Mouse (Mus musculus) heart, embryonic 16.5 days (tissue): ENCODE measurements around the gene Frrs1l. TPM values are rescaled to one million over a fixed set of nuclear protein-coding genes. Genes with fewer than 3 reads are reported as not detected.

Experiments
- ATAC-seq: fragments of 200-750 bp; cut with Nextera tagmentation; replicated peaks from 2 replicates; pipeline ENCODE4 v1.8.0; 2017; ENCODE audit warnings: moderate number of reproducible peaks; ENCODE audit not compliant: insufficient read depth, low FRiP score; ENCODE audit errors: extremely low read depth
- H3K27ac ChIP-seq: fragments of 300-500 bp; sonication (generic); 2 replicates; pipeline ENCODE4 v1.5.1; 2014; ENCODE audit warnings: mild to moderate bottlenecking, low read length, control low read depth, moderate library complexity
- H3K27me3 ChIP-seq: fragments of 300-500 bp; sonication (generic); 2 replicates; pipeline ENCODE4 v1.6.1; 2014; ENCODE audit warnings: low read length, mixed read lengths; ENCODE audit not compliant: control insufficient read depth, insufficient read depth
- H3K36me3 ChIP-seq: fragments of 300-500 bp; sonication (generic); 2 replicates; pipeline ENCODE4 v1.6.1; 2014; ENCODE audit not compliant: control insufficient read depth, insufficient read depth
- H3K4me1 ChIP-seq: fragments of 300-500 bp; sonication (generic); 2 replicates; pipeline ENCODE4 v1.6.1; 2014; ENCODE audit warnings: low read length, mixed read lengths; ENCODE audit not compliant: control insufficient read depth, insufficient read depth
- H3K4me2 ChIP-seq: fragments of 300-500 bp; sonication (generic); 2 replicates; pipeline ENCODE4 v1.6.1; 2014; ENCODE audit warnings: low read depth, mild to moderate bottlenecking, control low read depth, low read length
- H3K4me3 ChIP-seq: fragments of 300-500 bp; sonication (generic); 2 replicates; pipeline ENCODE4 v1.5.1; 2014; ENCODE audit warnings: mild to moderate bottlenecking, control low read depth, low read length
- H3K9ac ChIP-seq: fragments of 300-500 bp; sonication (generic); 2 replicates; pipeline ENCODE4 v1.6.1; 2014; ENCODE audit warnings: low read length, control low read depth
- H3K9me3 ChIP-seq: fragments of 300-500 bp; sonication (generic); replicated peaks from 2 replicates; pipeline ENCODE4 v1.6.1; 2016; ENCODE audit warnings: low read length; ENCODE audit not compliant: control insufficient read depth
- WGBS: fragments of 180-500 bp; shearing (Covaris S2); extraction: QIAGEN DNeasy Blood & Tissue Kit; methylation state at CpG from one replicate; pipeline ENCODE4 v1.1.7; 2014; 5-methylcytosine and 5-hydroxymethylcytosine counted together
- polyA plus RNA-seq: library from polyadenylated mRNA; unstranded; fragments of >200 nt; fragmentation: Nextera tagmentation; extraction: Ambion mirVana; gene quantifications from 2 replicates; pipeline ENCODE4 v1.2.1, GENCODE M21; 2015

Gene Frrs1l
- polyA plus RNA-seq, 1 experiment from 2014 or later, result 0.14 TPM

DNA sequence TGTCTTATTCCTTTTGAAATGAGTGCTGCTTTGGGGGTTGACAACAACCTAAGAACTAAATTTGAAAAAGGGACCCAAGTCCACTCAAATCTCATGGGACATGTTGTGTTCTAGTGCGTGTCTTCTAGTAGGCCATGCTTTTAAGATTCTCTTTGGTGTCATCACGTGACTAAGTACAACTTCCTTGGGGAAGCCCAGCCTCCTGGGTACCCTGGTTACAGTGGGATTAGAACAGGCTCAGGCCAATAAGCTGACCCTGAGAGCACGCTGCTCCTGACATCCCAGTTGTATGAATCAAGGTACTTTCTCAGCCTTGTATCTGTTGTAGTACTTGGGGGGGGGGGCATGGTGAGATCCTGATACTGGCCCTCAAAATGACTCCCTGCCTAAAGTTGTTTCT lies 38.5 kb downstream of the Frrs1l start:
- WGBS, result 85% methylated on average over 3 of the region's 3 CpGs
- Histone ChIP-seq H3K36me3 (no peaks in the 10 kb centered on the region), H3K4me1 (peaks cover 8% of the 10 kb centered on the region), H3K27me3 (no peaks in the 10 kb centered on the region), H3K4me3 (no peak overlapping the region), H3K4me2 (no peak overlapping the region), H3K27ac (no peak overlapping the region), H3K9ac (no peak overlapping the region), H3K9me3 (no peaks in the 10 kb centered on the region)
- no peak for ATAC-seq

DNA sequence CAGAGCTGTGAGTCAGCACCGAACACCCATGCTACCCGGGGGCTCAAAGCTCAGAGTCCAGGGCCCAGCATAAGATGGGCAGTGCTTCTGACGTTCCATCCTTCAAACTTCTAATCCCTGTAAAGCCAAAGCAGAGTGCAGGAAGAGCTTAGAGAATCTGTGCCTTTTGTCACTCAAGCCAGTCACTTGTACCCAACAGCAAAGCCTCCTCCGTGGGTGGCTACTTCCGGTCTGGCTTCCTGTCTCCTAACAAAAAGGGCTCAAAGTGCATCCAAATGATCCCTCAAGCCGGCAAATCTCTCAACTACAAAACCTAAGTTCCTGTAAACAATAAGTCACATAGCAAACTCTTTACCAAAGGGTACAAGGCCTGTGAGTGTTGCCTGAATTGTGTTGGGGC lies 40.7 kb downstream of the Frrs1l start:
- Histone ChIP-seq H3K4me2 (no peak overlapping the region), H3K9me3 (no peaks in the 10 kb centered on the region), H3K27me3 (no peaks in the 10 kb centered on the region), H3K9ac (no peak overlapping the region), H3K36me3 (no peaks in the 10 kb centered on the region), H3K4me1 (peaks cover 15% of the 10 kb centered on the region), H3K4me3 (no peak overlapping the region), H3K27ac (peak overlapping the region; percentile 18; the same call in 1 of the 2 replicates)
- no peak for ATAC-seq
- 63% methylated on average over 6 of the region's 6 CpGs for WGBS

DNA sequence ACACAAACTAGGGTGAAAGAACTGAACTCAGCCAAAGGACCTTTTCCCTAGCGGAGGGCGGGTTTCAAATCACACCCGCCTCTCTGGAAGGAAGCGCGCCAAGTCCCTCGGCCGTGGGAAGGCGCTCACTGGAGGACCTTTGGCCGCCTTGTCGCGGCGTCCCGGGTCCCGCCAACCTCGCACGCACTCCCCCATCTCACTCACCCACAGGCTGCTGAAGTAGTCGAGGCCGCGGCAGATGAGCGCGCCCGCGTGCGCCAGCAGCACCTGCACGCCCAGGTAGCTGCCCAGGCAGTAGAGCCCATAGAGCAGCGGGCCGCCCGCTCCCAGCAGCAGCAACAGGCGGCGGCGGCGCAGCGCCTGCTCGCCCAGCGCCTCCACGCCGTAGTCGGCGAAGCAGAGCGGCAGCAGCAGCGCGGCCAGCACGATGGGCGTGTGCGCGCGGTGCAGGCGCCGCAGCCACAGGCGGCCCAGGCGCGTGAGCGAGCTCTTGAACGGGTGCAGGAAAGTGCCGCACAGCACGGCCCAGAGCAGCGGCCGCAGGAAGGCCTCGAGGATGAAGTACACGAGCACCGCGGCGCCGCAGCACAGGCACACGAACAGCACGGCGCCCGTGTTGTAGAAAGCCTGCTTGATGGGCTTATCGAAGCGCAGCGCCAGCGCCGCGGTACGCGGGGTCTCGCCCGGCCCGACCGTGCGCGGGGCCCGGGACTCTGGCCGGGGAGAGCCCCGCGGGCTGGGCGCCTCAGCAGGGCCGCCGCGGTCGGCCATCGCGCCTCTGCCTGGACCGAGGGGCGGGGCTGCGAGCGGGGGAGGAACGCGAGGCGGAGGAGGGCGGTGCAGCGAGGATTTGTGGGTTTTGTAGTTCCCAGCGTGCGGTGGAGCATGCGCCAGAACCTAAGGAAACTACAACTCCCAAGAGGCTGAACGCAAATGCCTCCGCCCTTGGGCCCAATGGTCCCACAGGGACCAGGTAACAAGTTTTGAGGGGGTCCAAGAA lies 43.2 kb downstream of the Frrs1l start, which contains the start of gene Tmem245:
Tmem245 (minus strand) TSS at position 797 of the 1,000 bp plus-strand sequence.
- Histone ChIP-seq H3K4me3 (peak within 1 kb of the TSS; percentile 96), H3K9me3 (no peaks in the 10 kb centered on the region), H3K27ac (peak within 1 kb of the TSS; percentile 94), H3K27me3 (no peaks in the 10 kb centered on the region), H3K36me3 (no peaks in the 10 kb centered on the region), H3K4me2 (peak within 1 kb of the TSS; percentile 81), H3K4me1 (peaks cover 39% of the 10 kb centered on the region), H3K9ac (peak within 1 kb of the TSS; percentile 96)
- WGBS, result under 1% methylated on average over 107 of the region's 107 CpGs
- peak; percentile 93 for ATAC-seq

DNA sequence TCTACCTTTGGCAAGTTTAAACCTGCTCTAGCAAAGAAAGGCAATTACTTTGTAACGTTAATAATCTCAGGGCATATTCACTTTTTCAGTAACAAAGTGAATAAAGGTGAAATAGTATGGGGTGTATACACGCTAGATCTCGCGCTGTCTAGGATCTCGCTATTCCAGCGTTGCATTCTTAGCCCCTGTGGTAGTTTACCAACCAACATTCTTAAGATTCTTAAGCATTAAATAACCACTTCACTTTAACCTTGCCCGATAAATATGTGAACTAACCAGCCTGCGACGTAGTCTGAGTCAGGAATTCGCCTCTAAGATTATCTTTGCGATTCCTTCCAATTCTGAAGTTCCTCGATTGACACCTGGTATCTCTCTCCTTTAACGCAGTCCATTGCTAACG lies 44.0 kb downstream of the Frrs1l start:
- Histone ChIP-seq H3K4me3 (peak overlapping the region; percentile 96), H3K36me3 (no peaks in the 10 kb centered on the region), H3K4me2 (peak overlapping the region; percentile 81), H3K27me3 (no peaks in the 10 kb centered on the region), H3K9ac (peak overlapping the region; percentile 96), H3K9me3 (no peaks in the 10 kb centered on the region), H3K4me1 (peaks cover 39% of the 10 kb centered on the region), H3K27ac (peak overlapping the region; percentile 94)
- no peak for ATAC-seq
- 1% methylated on average over 14 of the region's 14 CpGs for WGBS

DNA sequence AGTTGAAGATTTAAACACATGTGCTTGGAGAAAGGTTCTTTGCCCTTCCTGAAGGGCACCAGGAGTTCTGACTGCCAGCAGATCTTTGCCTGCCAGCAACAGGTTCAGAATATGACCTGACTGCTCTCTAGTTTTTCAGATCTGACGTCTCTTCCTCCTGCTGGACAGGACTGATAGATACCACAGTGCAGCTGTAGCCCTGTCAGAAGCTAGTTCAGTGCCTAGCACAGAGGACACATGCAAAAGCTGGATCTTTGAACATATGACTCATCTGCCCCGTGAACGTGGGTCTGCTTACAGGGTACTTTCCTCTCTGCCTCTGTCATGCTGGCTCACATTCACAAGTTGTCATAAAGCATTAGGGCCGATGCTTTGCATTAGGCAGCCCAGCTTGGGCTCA lies 45.9 kb downstream of the Frrs1l start:
- no peak; the same call in 1 of the 2 replicates for ATAC-seq
- Histone ChIP-seq H3K4me3 (peak overlapping the region; percentile 9), H3K27me3 (no peaks in the 10 kb centered on the region), H3K4me1 (peaks cover 55% of the 10 kb centered on the region), H3K27ac (peak overlapping the region; percentile 89), H3K36me3 (no peaks in the 10 kb centered on the region), H3K9me3 (no peaks in the 10 kb centered on the region), H3K4me2 (peak overlapping the region; percentile 60), H3K9ac (peak overlapping the region; percentile 64)
- 24% methylated on average over 4 of the region's 4 CpGs for WGBS

DNA sequence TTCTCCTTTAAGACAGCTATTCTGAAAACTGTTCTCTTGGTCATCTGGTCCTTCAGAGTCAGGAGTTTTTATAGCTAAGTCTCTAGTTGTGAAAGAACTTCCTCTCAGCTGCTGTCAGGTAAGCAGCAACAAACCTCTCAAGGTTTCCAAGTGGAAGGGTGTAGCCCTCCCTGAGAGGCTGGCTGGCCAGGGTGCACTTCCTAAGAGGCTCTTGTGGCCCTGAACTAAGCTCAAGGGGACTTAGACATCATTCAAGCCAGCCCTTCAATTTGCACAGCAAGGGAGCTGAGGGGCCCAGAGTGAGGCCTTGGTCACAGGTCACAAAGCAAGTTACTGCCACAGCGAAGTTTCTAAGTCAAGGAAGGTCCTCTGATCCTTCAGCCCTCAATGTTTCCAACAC lies 46.9 kb downstream of the Frrs1l start:
- Histone ChIP-seq H3K27ac (peak overlapping the region; percentile 89), H3K4me2 (peak overlapping the region; percentile 12; the same call in 1 of the 2 replicates), H3K36me3 (no peaks in the 10 kb centered on the region), H3K27me3 (no peaks in the 10 kb centered on the region), H3K4me1 (peaks cover 61% of the 10 kb centered on the region), H3K9me3 (no peaks in the 10 kb centered on the region), H3K9ac (peak overlapping the region; percentile 45), H3K4me3 (no peak overlapping the region)
- 65% methylated on average over 1 of the region's 1 CpGs for WGBS
- no peak for ATAC-seq

DNA sequence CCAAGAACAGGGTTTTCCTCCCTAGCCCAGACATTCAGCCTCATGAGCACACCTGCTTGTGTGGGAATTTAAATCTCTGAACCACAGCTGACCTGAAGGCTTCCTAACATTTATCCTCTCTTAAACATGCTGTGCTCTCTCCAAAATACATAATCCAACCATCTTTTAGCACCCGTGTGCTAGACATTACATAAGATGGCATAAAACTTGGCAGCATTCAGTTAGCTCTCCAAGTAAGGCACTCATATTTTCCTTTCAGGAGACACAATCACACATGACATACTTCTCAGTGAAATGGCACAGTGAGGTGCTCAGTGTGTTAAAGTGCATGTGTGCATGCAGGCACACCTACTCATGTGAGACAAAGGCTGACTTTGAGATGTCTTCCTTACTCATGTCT lies 47.6 kb downstream of the Frrs1l start:
- Histone ChIP-seq H3K9me3 (no peaks in the 10 kb centered on the region), H3K4me3 (no peak overlapping the region), H3K27me3 (no peaks in the 10 kb centered on the region), H3K36me3 (no peaks in the 10 kb centered on the region), H3K27ac (peak overlapping the region; percentile 89), H3K9ac (peak overlapping the region; percentile 7), H3K4me2 (peak overlapping the region; percentile 12; the same call in 1 of the 2 replicates), H3K4me1 (peaks cover 62% of the 10 kb centered on the region)
- ATAC-seq, result no peak
- 56% methylated on average over 1 of the region's 1 CpGs for WGBS

DNA sequence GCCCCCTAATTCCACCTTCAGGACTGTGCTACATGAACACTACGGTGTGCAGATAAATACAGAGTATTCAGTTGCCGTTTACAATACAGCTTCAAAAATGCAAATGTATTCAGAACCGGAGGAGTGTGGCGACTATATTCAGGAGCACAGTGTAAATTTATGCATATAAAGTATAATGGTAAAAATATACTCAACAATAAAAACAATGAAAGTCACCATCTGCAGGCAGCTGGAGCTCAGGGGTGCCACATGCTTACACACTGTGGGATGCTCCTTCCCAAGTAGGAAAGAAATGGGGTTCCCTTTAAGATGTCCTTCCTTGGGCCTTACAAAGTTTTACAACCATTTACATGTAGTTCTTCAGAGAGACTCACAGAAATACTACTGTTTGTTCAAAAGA lies 48.7 kb downstream of the Frrs1l start:
- H3K4me1 ChIP-seq, result peaks cover 69% of the 10 kb centered on the region

DNA sequence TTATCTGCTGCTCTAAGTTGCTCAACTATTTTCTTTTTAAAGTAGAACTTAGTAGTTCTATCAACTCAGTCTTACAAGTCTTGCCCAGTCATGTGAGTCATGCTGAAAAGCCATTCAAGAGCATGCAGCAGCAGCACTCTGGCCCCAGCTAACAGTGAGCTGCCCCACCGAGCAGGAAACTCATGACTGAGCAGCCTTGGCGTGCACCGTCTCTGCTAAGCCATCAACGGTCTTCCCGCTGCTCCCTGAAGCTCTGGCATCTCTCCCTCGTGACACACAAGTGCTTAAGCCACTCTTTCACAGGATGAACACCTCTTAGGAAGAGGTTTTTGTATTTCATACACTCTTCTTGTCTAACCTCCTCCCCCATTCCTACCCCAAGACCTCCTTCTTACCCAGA lies 53.1 kb downstream of the Frrs1l start:
- Histone ChIP-seq H3K4me2 (no peak overlapping the region), H3K4me3 (no peak overlapping the region), H3K27ac (peak overlapping the region; percentile 60), H3K36me3 (peaks cover 20% of the 10 kb centered on the region; the same call in 1 of the 2 replicates), H3K9me3 (no peaks in the 10 kb centered on the region), H3K27me3 (no peaks in the 10 kb centered on the region), H3K9ac (no peak overlapping the region), H3K4me1 (peaks cover 42% of the 10 kb centered on the region)
- peak; percentile 56; the same call in 1 of the 2 replicates for ATAC-seq
- 20% methylated on average over 6 of the region's 6 CpGs for WGBS

More for the DNA sequence above, 48.7 kb downstream of the Frrs1l start:
- H3K27me3 ChIP-seq, result no peaks in the 10 kb centered on the region
- H3K4me2 ChIP-seq, result no peak overlapping the region
- no peak overlapping the region for H3K27ac ChIP-seq
- H3K9ac ChIP-seq, result no peak overlapping the region
- no peaks in the 10 kb centered on the region for H3K36me3 ChIP-seq
- no peak for ATAC-seq
- no peaks in the 10 kb centered on the region for H3K9me3 ChIP-seq
- WGBS, result 62% methylated on average over 4 of the region's 4 CpGs
- H3K4me3 ChIP-seq, result no peak overlapping the region
